Mouse (Mus musculus): Measurements from ENCODE around the gene Rabepk.
"Not testable (repeated sequence)": the region's sequence is repeated elsewhere in the genome, so short reads cannot be mapped to it uniquely, and the experiment has no call there.

The Rabepk gene

GRCm38 (mm10) chr2:34799357-34800256 lies at the start of gene Rabepk:
TSS of gene Rabepk (minus strand) at chr2:34799912.
- DNase-seq (ENCODE audit: low read depth) = peak; percentile 90

GRCm38 (mm10) chr2:34847702-34848101 lies 48.0 kb upstream of the Rabepk start:
- no peak for DNase-seq (ENCODE audit: low read depth)

GRCm38 (mm10) chr2:34843211-34843939 lies 43.7 kb upstream of the Rabepk start:
- no peak for DNase-seq (ENCODE audit: low read depth)

DNA sequence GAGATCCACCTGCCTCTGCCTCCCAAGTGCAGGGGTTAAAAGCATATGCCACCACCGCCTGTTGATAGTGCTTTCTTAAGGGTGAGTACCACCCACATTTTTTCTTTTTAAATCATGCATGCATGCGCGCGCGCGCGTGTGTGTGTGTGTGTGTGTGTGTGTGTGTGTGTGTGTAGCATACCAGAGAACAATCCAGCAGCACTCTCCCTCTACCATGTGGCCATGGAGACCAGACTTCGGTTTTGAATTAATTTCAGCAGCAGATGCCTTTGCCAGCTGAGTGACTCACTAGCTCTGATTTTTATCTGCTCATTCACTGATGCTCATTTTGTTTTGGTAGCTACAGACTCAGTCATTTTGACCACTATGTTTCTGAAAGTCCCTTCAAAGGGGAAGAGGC lies 42.0 kb upstream of the Rabepk start:
- DNase-seq (ENCODE audit: low read depth) = no peak

- DNase-seq (ENCODE audit: low read depth) = not testable (repeated sequence)
Measured at GRCm38 (mm10) chr2:34840143-34840542, 40.4 kb upstream of the Rabepk start.

- no peak for DNase-seq (ENCODE audit: low read depth)
Measured at GRCm38 (mm10) chr2:34835669-34836068, 36.0 kb upstream of the Rabepk start.

DNA sequence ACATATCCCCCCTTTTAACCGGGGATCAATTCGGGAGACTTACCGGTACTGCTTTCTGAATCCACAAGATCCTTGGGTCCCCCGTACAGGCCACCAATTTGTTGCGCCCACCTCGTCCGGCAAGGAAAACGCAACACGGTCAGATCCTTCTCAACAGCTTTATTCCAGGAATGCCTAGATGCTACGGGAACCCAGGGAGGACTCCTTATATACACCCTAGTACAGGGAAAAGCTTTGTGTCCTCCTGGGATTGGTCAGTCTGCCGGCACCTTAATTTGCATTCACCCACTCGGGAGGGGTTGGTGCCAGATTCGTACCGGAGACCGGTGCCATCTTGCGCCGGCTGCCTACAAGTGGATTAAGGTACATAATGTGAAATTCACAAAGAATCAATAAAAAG lies 33.9 kb upstream of the Rabepk start:
- DNase-seq (ENCODE audit: low read depth) = no peak

GRCm38 (mm10) chr2:34832766-34833457 lies 33.2 kb upstream of the Rabepk start, which contains the start of gene Gm34653:
TSS of gene Gm34653 (plus strand) at chr2:34833007.
- not testable (repeated sequence) for DNase-seq (ENCODE audit: low read depth)

GRCm38 (mm10) chr2:34830066-34830465 lies 30.4 kb upstream of the Rabepk start:
- not testable (repeated sequence) for DNase-seq (ENCODE audit: low read depth)

DNA sequence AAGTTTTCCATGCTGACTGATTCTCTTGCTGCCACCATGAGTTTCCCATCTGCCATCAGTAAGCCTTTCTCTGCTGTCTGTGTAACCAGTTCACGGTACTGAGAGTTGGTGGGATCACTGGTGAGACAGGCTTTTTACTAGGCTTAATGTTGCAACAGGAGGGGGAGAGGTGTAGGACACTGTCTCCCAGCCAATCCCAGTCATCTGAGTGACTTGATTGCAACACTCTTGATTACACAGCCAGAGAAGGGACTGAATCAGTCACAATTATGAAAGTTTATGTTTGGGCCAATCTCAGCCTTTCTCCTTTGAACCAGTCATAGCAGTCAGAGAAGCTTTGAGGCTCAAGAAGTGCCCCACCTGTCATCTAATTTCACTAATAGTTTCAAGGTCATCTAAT lies 28.3 kb upstream of the Rabepk start:
- no peak for DNase-seq (ENCODE audit: low read depth)

DNA sequence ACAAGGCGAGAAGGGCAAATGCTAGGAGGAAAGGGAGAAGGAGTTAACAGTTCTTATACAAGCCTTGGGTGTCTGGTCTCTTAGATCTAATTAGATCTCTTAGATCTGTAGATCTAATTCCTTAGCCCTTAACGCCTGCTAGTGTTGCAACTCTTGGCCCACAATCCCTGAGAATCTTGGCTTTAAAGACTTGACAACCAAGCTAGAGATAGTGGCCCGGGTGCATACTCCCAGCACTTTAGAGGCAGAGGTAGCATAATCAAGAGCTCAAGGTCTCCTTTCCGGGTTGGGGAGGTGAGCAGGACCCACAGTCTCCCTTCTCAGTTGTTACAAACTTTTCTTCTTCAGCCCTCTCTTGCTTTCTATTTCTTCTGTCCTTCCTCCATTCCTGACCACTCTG lies 27.9 kb upstream of the Rabepk start:
- no peak for DNase-seq (ENCODE audit: low read depth)

GRCm38 (mm10) chr2:34826460-34827231 lies 26.9 kb upstream of the Rabepk start:
- DNase-seq (ENCODE audit: low read depth) = no peak

- peak; percentile 91 for DNase-seq (ENCODE audit: low read depth)
Measured at GRCm38 (mm10) chr2:34825827-34826459, 26.2 kb upstream of the Rabepk start, which contains the start of gene Fbxw2. TSS of gene Fbxw2 (minus strand) at chr2:34826311.

DNA sequence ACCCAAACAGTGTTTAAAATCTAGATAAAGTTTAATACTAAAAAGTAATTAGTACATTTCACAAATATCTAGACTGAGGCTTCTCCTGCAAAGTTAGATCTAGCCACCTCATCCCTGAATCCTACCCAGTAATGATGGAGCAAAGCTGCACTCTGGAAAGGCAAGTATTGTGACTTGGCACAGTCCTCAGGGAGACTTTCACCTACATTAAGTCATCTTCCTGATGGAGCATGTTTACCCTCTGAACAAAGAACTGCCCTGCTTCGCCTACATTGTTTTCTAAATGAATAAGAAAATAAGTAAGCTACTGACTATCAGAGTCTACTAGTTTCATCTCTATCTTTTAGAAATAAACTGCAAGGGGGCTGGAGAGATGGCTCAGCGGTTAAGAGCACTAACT lies 18.8 kb upstream of the Rabepk start:
- DNase-seq (ENCODE audit: low read depth) = no peak

DNA sequence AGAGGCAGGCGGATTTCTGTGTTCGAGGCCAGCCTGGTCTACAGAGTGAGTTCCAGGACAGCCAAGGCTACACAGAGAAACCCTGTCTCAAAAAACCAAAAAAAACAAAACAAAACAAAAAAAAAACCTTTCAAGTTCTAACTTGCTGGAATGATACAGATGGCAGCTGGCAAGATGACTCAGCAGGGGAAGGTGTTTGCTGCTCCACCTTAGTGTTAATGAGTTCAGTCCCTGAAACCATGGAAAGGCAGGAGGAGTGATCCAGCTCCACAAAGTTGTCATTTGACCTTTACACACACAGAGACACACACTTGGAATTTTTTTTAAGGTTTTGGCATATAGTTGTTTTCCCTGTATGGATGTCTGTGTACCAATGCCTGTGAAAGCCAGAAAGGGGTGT lies 16.2 kb upstream of the Rabepk start:
- DNase-seq (ENCODE audit: low read depth) = not testable (repeated sequence)

DNA sequence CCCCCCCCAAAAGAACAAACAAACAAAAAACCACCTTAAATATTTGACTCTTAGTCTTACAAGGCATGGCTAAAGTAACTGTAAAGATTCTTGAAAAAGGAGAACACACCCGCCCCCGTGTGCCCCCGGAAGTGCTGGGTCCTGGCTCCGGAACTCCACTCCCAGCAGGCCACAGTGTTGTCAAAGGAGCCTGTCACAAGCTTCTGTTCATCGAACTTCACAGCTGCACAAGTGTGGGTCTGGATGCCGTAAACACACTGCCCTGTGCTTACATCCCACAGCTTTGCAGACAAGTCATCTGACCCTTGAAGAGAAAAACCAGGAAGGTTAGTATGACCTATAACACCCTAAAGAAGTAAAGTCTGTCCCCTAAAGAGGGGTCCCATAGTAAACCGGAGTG lies 13.0 kb upstream of the Rabepk start:
- DNase-seq (ENCODE audit: low read depth) = no peak

DNA sequence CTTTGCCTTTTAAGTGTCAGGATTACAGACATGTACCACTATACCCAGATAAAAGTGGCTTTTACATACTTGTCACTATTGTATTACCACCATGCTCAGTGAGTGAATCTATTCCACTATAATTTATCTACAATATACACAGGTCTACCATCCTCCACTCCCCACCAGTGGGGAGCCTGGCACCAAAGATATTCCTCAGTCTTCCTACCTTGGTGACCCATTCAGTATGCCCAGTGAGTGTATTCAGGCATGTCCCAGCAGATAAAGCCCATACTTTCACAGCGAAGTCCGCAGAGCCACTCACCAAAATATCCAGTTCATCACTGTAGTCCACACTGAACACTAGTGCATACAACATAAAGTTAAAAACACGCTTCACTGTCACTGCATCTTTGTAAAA lies 11.1 kb upstream of the Rabepk start:
- DNase-seq (ENCODE audit: low read depth) = no peak

- no peak for DNase-seq (ENCODE audit: low read depth)
Measured at GRCm38 (mm10) chr2:34809568-34809967, 9.9 kb upstream of the Rabepk start.

- no peak for DNase-seq (ENCODE audit: low read depth)
Measured at GRCm38 (mm10) chr2:34808057-34808456, 8.3 kb upstream of the Rabepk start.

- no peak for DNase-seq (ENCODE audit: low read depth)
Measured at GRCm38 (mm10) chr2:34805364-34805950, 5.7 kb upstream of the Rabepk start.

DNA sequence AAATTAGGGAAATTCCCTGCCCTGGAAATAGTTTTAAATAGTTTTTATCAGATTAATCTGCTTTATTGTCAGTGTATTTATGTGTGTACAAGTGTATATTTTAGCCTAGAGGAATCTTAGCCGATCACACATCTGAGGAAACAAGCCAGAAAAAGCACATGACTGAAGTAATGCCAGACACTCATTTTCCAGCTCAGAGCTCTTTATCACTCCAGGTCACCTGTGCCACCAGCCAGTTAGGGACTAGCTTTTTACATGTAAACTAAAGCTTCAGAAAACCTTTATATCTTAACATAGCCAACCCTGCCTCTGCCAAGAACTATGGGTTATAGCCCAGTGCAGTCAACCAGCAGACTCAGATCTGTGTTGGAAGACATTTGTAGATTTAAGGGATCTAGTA lies 5.1 kb upstream of the Rabepk start:
- DNase-seq (ENCODE audit: low read depth) = no peak

All from naive thymus-derived CD4-positive, alpha-beta T cell, adult 2 months (primary cell).